Mouse (Mus musculus) adipose tissue, adult 10 weeks (tissue): ENCODE results near the gene Olfr834. TPM values are rescaled to one million over a fixed set of nuclear protein-coding genes. Genes with fewer than 3 reads are reported as not detected.

ENCODE experiments used
- polyA plus RNA-seq: library from polyadenylated mRNA; stranded (reverse); fragments of 350-450 nt; fragmentation: Illumina TruSeq; extraction: RNeasy Lipid Tissue Mini Kit (QIAGEN cat#74804); gene quantifications from one replicate; pipeline ENCODE4 v1.2.3, GENCODE M21; 2014; ENCODE audit warnings: low read depth, low replicate concordance

The Olfr834 gene
- not detected for polyA plus RNA-seq

GRCm38 (mm10) chr9:18987690-18988089, at the start of gene Olfr834:
TSS of gene Olfr834 (plus strand) at chr9:18987990.

DNA sequence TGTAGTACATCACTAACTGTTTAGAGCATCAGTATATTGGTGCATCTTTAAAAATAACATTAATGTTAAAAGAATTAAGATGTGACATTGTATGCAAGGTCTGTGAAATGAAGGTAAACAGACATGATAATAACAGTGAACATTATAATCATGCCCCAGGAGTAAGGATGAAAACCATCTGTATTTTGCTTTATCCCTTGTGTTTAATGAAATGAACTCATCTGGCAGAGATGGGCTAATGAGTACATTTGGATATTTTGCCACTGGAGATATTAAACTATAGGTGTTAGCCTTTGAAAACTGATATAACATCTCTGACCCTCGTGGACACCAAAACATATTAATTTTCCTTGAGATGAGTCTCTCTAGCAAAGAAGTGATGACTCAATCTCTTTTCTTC, 44.6 kb downstream of the Olfr834 start, which contains the start of gene Olfr835:
TSS of gene Olfr835 (plus strand) at position 301 of the 400 bp plus-strand sequence.

Other genes starting within 250 kb of the Olfr834 start
- gene Olfr24, start 224.0 kb upstream of the Olfr834 start, polyA plus RNA-seq = not detected
- not detected for gene Olfr828, start 168.5 kb upstream of the Olfr834 start, polyA plus RNA-seq
- not detected for gene Olfr829, start 133.1 kb upstream of the Olfr834 start, polyA plus RNA-seq
- gene Olfr830, start 113.3 kb upstream of the Olfr834 start, polyA plus RNA-seq = not detected
- not detected for gene Olfr832, start 50.9 kb upstream of the Olfr834 start, polyA plus RNA-seq
- gene Olfr835, start 44.7 kb downstream of the Olfr834 start, polyA plus RNA-seq = not detected
- not detected for gene Olfr836, start 132.4 kb downstream of the Olfr834 start, polyA plus RNA-seq
- gene Olfr837, start 148.3 kb downstream of the Olfr834 start, polyA plus RNA-seq = not detected
- not detected for gene Olfr839-ps1, start 189.3 kb downstream of the Olfr834 start, polyA plus RNA-seq